Mouse (Mus musculus) G1E (cell line): ENCODE measurements at regions not wholly inside any gene's neighbourhood (a gene's known extent, or its start where the extent isn't known, plus 50 kb on each side); places are given as distances from the start of the nearest gene placed in this dataset.

Experiments used
- ATAC-seq: 2 replicates; pipeline ENCODE4 v1.8.0; 2016; ENCODE audit warnings: mild to moderate bottlenecking; ENCODE audit not compliant: insufficient number of reproducible peaks, poor library complexity, low FRiP score, severe bottlenecking; ENCODE audit errors: extremely low read depth
- DNase-seq: peaks from one replicate; pipeline ENCODE4 v3.0.0; 2012; ENCODE audit warnings: low spot score
- H3K27me3 ChIP-seq: 2 replicates; pipeline ENCODE4 v1.6.1; 2012; ENCODE audit warnings: mild to moderate bottlenecking, low read length, inconsistent platforms; ENCODE audit not compliant: insufficient read depth
- H3K36me3 ChIP-seq: replicated peaks from 2 replicates; pipeline ENCODE3; 2012; ENCODE audit warnings: mild to moderate bottlenecking, inconsistent platforms
- H3K4me1 ChIP-seq: 2 replicates; pipeline ENCODE4 v1.6.1; 2012; ENCODE audit warnings: low read depth, low read length, inconsistent platforms, mixed read lengths; ENCODE audit not compliant: insufficient read depth
- H3K4me3 ChIP-seq: 2 replicates; pipeline ENCODE4 v1.5.1; 2012; ENCODE audit warnings: low read depth, mild to moderate bottlenecking, inconsistent platforms, low read length, moderate library complexity, mixed read lengths
- H3K9me3 ChIP-seq: replicated peaks from 2 replicates; pipeline ENCODE4 v1.6.1; 2012; ENCODE audit warnings: inconsistent platforms
- CTCF ChIP-seq: IDR thresholded peaks from 2 replicates; pipeline ENCODE4 v1.5.1; 2012; ENCODE audit warnings: low read depth, low read length, inconsistent platforms, mixed read lengths
- GATA1 ChIP-seq: IDR thresholded peaks from 2 replicates; pipeline ENCODE4 v1.6.1; 2012; ENCODE audit warnings: borderline replicate concordance, low read length, inconsistent platforms, mixed read lengths
- GATA2 ChIP-seq: IDR thresholded peaks from 2 replicates; pipeline ENCODE4 v1.6.1; 2012; ENCODE audit warnings: low read depth, low read length, inconsistent platforms, borderline replicate concordance
- POLR2AphosphoS5 ChIP-seq: IDR thresholded peaks from 2 replicates; pipeline ENCODE4 v1.6.1; 2012; ENCODE audit warnings: low read depth, low read length, inconsistent platforms; ENCODE audit not compliant: insufficient replicate concordance
- TAL1 ChIP-seq: conservative IDR thresholded peaks from 2 replicates; pipeline ENCODE4 v1.6.1; 2012; ENCODE audit warnings: low read depth, low read length, inconsistent platforms, mixed read lengths

DNA sequence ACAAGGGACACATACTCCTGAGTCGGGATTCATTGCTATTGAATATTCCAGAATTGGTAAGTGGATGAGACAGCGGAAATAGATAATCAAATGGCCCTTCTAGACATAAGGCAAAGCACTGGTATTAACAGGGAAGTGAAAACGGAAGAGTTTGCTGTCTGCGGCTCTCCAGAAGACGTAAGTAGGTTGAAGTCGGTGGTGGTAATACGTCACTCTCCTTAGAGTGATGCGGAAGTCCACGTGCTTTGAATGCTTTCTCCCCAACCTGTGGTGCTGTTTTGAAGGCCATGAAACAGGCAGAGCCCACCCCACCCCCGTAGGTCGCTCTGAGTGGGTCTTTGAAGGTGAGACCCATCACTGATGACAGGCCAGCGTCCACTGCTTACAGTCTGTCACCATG lies 308.0 kb upstream of the Tbx3 start:
- no peak for ATAC-seq
- TF ChIP-seq TAL1, result no peak
- no peak for TF ChIP-seq GATA1
- TF ChIP-seq GATA2, result no peak
- no peak for TF ChIP-seq CTCF
- no peak for TF ChIP-seq POLR2AphosphoS5

GRCm38 (mm10) chr5:119364250-119364649 lies 306.2 kb upstream of the Tbx3 start:
- TF ChIP-seq GATA2, result no peak
- no peak for TF ChIP-seq CTCF
- no peak for TF ChIP-seq GATA1
- no peak for TF ChIP-seq POLR2AphosphoS5
- TF ChIP-seq TAL1, result no peak
- Histone ChIP-seq H3K36me3 (no peaks in the 10 kb centered on the region), H3K4me1 (no peaks in the 10 kb centered on the region), H3K9me3 (peaks cover 74% of the 10 kb centered on the region), H3K4me3 (no peak overlapping the region), H3K27me3 (no peaks in the 10 kb centered on the region)
- no peak for ATAC-seq
- no peak for DNase-seq

More for the DNA sequence above, 308.0 kb upstream of the Tbx3 start:
- Histone ChIP-seq H3K9me3 (peaks cover 78% of the 10 kb centered on the region), H3K36me3 (no peaks in the 10 kb centered on the region), H3K4me1 (no peaks in the 10 kb centered on the region), H3K4me3 (no peak overlapping the region), H3K27me3 (no peaks in the 10 kb centered on the region)
- DNase-seq, result no peak

- Histone ChIP-seq H3K27me3 (no peaks in the 10 kb centered on the region), H3K36me3 (no peaks in the 10 kb centered on the region), H3K4me3 (no peak overlapping the region), H3K4me1 (no peaks in the 10 kb centered on the region), H3K9me3 (peaks cover 75% of the 10 kb centered on the region)
- DNase-seq, result no peak
- ATAC-seq, result no peak
- TF ChIP-seq GATA1 (no peak), GATA2 (no peak), CTCF (no peak), POLR2AphosphoS5 (no peak), TAL1 (no peak)
Measured at GRCm38 (mm10) chr5:119365157-119365556, 305.3 kb upstream of the Tbx3 start.

DNA sequence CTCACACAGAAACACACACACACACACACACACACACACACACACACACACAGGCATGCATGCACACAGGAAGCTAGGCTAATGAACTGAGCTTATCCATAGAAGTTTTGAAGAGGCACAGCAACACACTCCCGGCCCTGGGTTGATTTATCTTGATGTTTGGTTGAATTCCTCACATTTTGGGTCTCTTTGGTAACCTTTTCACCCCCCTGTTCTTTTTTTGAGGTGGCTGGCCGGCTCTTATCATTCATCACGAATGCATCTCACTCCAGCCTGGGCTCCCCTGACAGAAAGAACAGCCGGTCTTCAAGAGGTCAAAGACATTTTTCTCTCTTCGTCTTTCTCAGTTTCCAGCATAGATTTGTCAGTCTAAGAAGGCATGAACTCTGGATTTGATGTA lies 304.2 kb upstream of the Tbx3 start:
- Histone ChIP-seq H3K4me1 (no peaks in the 10 kb centered on the region), H3K4me3 (no peak overlapping the region), H3K36me3 (no peaks in the 10 kb centered on the region), H3K9me3 (peaks cover 75% of the 10 kb centered on the region), H3K27me3 (no peaks in the 10 kb centered on the region)
- ATAC-seq (no peak), DNase-seq (no peak)
- no peak for TF ChIP-seq GATA2
- TF ChIP-seq GATA1, result no peak
- TF ChIP-seq POLR2AphosphoS5, result no peak
- no peak for TF ChIP-seq CTCF
- TF ChIP-seq TAL1, result no peak

DNA sequence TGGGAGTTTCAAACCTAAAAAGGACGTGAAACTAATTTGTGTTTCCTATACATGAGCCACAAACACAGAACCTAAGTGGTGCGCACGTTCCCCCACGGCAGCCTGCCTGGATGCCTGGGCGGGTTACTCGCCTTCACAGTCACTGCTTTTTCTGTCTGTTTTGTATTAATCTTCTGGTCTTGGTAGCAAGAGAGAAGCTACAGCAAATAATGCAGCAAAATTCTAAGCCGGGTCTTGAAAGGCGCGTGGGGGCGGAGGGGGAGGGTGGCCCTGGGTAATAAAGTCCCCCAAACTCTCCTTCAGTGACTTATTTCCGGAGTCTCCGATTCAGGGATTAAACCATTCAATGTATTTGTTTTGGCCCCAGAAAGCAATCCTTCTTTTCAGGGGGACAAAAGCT lies 300.0 kb upstream of the Tbx3 start:
- no peak for ATAC-seq
- Histone ChIP-seq H3K36me3 (no peaks in the 10 kb centered on the region), H3K4me1 (no peaks in the 10 kb centered on the region), H3K27me3 (no peaks in the 10 kb centered on the region), H3K4me3 (no peak overlapping the region), H3K9me3 (peaks cover 71% of the 10 kb centered on the region)
- DNase-seq, result no peak
- TF ChIP-seq TAL1 (no peak), GATA2 (no peak), CTCF (no peak), GATA1 (no peak), POLR2AphosphoS5 (no peak)

- no peaks in the 10 kb centered on the region for H3K4me1 ChIP-seq
- no peak overlapping the region for H3K4me3 ChIP-seq
- TF ChIP-seq GATA2 (no peak), TAL1 (no peak), GATA1 (no peak), POLR2AphosphoS5 (no peak), CTCF (no peak)
- DNase-seq, result no peak
- peaks cover 69% of the 10 kb centered on the region for H3K9me3 ChIP-seq
- no peak for ATAC-seq
- no peaks in the 10 kb centered on the region for H3K27me3 ChIP-seq
- H3K36me3 ChIP-seq, result no peaks in the 10 kb centered on the region
Measured at GRCm38 (mm10) chr5:119370931-119371330, 299.5 kb upstream of the Tbx3 start.
